Mouse (Mus musculus): ENCODE measurements around the gene Gm11273. TPM values are rescaled to one million over a fixed set of nuclear protein-coding genes. Genes with fewer than 3 reads are reported as not detected.

Gm11273 gene
- total and polyA plus RNA-seq, 2 experiments from 2014 or later: 29.0 to 54.7 TPM

DNA sequence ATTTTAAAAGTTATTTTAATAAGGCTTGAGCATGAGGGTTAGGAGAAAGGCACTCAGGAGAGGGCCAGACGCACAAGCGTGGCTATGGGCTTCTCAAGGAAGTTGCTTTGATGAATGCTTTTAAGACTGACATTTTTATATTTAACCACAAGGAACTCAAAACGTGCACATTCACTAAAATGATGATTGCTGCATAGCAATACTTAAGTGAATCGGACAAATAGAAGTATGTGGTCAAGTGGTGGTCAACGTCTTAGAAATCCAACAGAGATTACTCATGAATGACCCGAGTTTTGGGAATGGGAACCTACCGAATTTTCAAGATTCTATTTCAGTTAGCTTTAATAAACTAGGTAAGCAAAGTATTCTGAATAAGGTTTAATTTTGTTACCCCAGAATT lies 28.9 kb upstream of the Gm11273 start:
- no peak for DNase-seq (ENCODE audit: low spot score)
- 48% methylated on average over 7 of the region's 7 CpGs for WGBS

GRCm38 (mm10) chr13:21506221-21506649 lies 5.0 kb upstream of the Gm11273 start:
- peak overlapping the region; percentile 60 for H3K4me3 ChIP-seq (ENCODE audit: low read depth, low read length)
- H3K36me3 ChIP-seq (replicated peaks; ENCODE audit: control insufficient read depth, insufficient read depth, low read length): no peaks in the 10 kb centered on the region
- no peaks in the 10 kb centered on the region for H3K27me3 ChIP-seq (ENCODE audit: control insufficient read depth, insufficient read depth, low read length)
- TF ChIP-seq EP300 (IDR thresholded peaks at IDR 0.05; ENCODE audit: low read depth) (peak; percentile 66; the same call in 1 of the 2 replicates), CTCF (IDR thresholded peaks at IDR 0.05; ENCODE audit: low read depth) (no peak)
- WGBS: under 1% methylated on average over 21 of the region's 21 CpGs
- H3K9me3 ChIP-seq (replicated peaks; ENCODE audit: control insufficient read depth, low read length): no peaks in the 10 kb centered on the region
- ATAC-seq (ENCODE audit: insufficient read depth, low read depth) (peak; percentile 99), DNase-seq (ENCODE audit: low spot score) (peak; percentile 85)
- 0 out of 2 replicates have a peak, but pooled peaks cover 4% of the 10 kb centered on the region for H3K4me1 ChIP-seq (ENCODE audit: control insufficient read depth, insufficient read depth)
- peak overlapping the region; percentile 58 for H3K4me2 ChIP-seq (ENCODE audit: low read depth, low read length)
- peak overlapping the region; percentile 43 for H3K9ac ChIP-seq (replicated peaks; ENCODE audit: low read depth, low read length)
- H3K27ac ChIP-seq (ENCODE audit: low read depth): peak overlapping the region; percentile 74

More for the DNA sequence above, 28.9 kb upstream of the Gm11273 start:
- no peak for ATAC-seq (ENCODE audit: insufficient read depth, low read depth)
- H3K36me3 ChIP-seq (replicated peaks; ENCODE audit: control insufficient read depth, insufficient read depth, low read length): peaks cover 17% of the 10 kb centered on the region
- peaks cover 4% of the 10 kb centered on the region for H3K4me1 ChIP-seq (ENCODE audit: control insufficient read depth, insufficient read depth)
- H3K27ac ChIP-seq (ENCODE audit: low read depth): no peak overlapping the region
- H3K27me3 ChIP-seq (ENCODE audit: control insufficient read depth, insufficient read depth, low read length): no peaks in the 10 kb centered on the region
- H3K4me2 ChIP-seq (ENCODE audit: low read depth, low read length): peak overlapping the region; percentile 64
- no peak for TF ChIP-seq CTCF (IDR thresholded peaks at IDR 0.05; ENCODE audit: low read depth)
- TF ChIP-seq EP300 (IDR thresholded peaks at IDR 0.05; ENCODE audit: low read depth): no peak
- peak overlapping the region; percentile 99 for H3K4me3 ChIP-seq (ENCODE audit: low read depth, low read length)
- no peak overlapping the region; the same call in 1 of the 2 replicates for H3K9ac ChIP-seq (replicated peaks; ENCODE audit: low read depth, low read length)
- H3K9me3 ChIP-seq (replicated peaks; ENCODE audit: control insufficient read depth, low read length): no peaks in the 10 kb centered on the region

- 80% methylated on average over 5 of the region's 5 CpGs for WGBS
- TF ChIP-seq CTCF (IDR thresholded peaks at IDR 0.05; ENCODE audit: low read depth): no peak
- no peak overlapping the region for H3K9ac ChIP-seq (replicated peaks; ENCODE audit: low read depth, low read length)
- no peaks in the 10 kb centered on the region for H3K27me3 ChIP-seq (ENCODE audit: control insufficient read depth, insufficient read depth, low read length)
- no peak overlapping the region for H3K27ac ChIP-seq (ENCODE audit: low read depth)
- no peak overlapping the region for H3K4me3 ChIP-seq (ENCODE audit: low read depth, low read length)
- no peak overlapping the region for H3K4me2 ChIP-seq (ENCODE audit: low read depth, low read length)
- no peaks in the 10 kb centered on the region for H3K9me3 ChIP-seq (replicated peaks; ENCODE audit: control insufficient read depth, low read length)
- H3K4me1 ChIP-seq (ENCODE audit: control insufficient read depth, insufficient read depth): 0 out of 2 replicates have a peak, but pooled peaks cover 4% of the 10 kb centered on the region
- no peaks in the 10 kb centered on the region for H3K36me3 ChIP-seq (replicated peaks; ENCODE audit: control insufficient read depth, insufficient read depth, low read length)
- ATAC-seq (ENCODE audit: insufficient read depth, low read depth) (no peak), DNase-seq (ENCODE audit: low spot score) (no peak)
Observed at GRCm38 (mm10) chr13:21502296-21502695, 1.1 kb upstream of the Gm11273 start.

- H3K27ac ChIP-seq (ENCODE audit: low read depth): no peak within 1 kb of the TSS
- 92% methylated on average over 21 of the region's 21 CpGs for WGBS
- no peak within 1 kb of the TSS for H3K4me2 ChIP-seq (ENCODE audit: low read depth, low read length)
- H3K9me3 ChIP-seq (replicated peaks; ENCODE audit: control insufficient read depth, low read length): no peaks in the 10 kb centered on the region
- TF ChIP-seq CTCF (IDR thresholded peaks at IDR 0.05; ENCODE audit: low read depth) (no peak), EP300 (IDR thresholded peaks at IDR 0.05; ENCODE audit: low read depth) (no peak)
- H3K9ac ChIP-seq (replicated peaks; ENCODE audit: low read depth, low read length): no peak within 1 kb of the TSS
- no peak for ATAC-seq (ENCODE audit: insufficient read depth, low read depth)
- H3K4me3 ChIP-seq (ENCODE audit: low read depth, low read length): no peak within 1 kb of the TSS
- H3K36me3 ChIP-seq (replicated peaks; ENCODE audit: control insufficient read depth, insufficient read depth, low read length): no peaks in the 10 kb centered on the region
- no peaks in the 10 kb centered on the region for H3K27me3 ChIP-seq (ENCODE audit: control insufficient read depth, insufficient read depth, low read length)
- no peak for DNase-seq (ENCODE audit: low spot score)
- no peaks in the 10 kb centered on the region for H3K4me1 ChIP-seq (ENCODE audit: control insufficient read depth, insufficient read depth)
Observed at GRCm38 (mm10) chr13:21495080-21495479, 6.1 kb downstream of the Gm11273 start, which contains the start of gene AK157302. TSS of gene AK157302 (plus strand) at chr13:21495223.

DNA sequence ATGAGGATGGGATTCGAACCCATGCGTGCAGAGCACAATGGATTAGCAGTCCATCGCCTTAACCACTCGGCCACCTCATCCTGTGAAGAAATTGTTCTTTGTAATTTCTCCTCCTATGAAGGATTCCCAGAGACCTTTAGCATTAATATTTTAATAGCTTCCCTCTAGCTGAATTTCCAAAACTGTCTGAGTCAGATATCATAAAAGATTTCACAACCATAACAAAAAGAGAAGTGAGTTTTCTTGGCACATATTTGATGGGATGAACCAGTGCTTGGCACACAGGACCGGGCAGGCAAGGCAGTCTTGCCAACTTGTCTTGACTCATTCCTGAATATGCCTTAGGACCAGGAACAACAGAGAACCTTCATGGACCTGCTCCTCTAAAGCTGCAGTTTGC lies 8.4 kb downstream of the Gm11273 start:
- no peak for TF ChIP-seq CTCF (IDR thresholded peaks at IDR 0.05; ENCODE audit: low read depth)
- TF ChIP-seq EP300 (IDR thresholded peaks at IDR 0.05; ENCODE audit: low read depth): no peak
- Histone ChIP-seq H3K9ac (replicated peaks; ENCODE audit: low read depth, low read length) (no peak overlapping the region), H3K4me2 (ENCODE audit: low read depth, low read length) (no peak overlapping the region), H3K27ac (ENCODE audit: low read depth) (no peak overlapping the region), H3K9me3 (replicated peaks; ENCODE audit: control insufficient read depth, low read length) (no peaks in the 10 kb centered on the region), H3K27me3 (ENCODE audit: control insufficient read depth, insufficient read depth, low read length) (no peaks in the 10 kb centered on the region), H3K36me3 (replicated peaks; ENCODE audit: control insufficient read depth, insufficient read depth, low read length) (no peaks in the 10 kb centered on the region), H3K4me1 (ENCODE audit: control insufficient read depth, insufficient read depth) (no peaks in the 10 kb centered on the region), H3K4me3 (ENCODE audit: low read depth, low read length) (no peak overlapping the region)
- ATAC-seq (ENCODE audit: insufficient read depth, low read depth) (no peak), DNase-seq (ENCODE audit: low spot score) (no peak)
- WGBS: 88% methylated on average over 5 of the region's 5 CpGs

DNA sequence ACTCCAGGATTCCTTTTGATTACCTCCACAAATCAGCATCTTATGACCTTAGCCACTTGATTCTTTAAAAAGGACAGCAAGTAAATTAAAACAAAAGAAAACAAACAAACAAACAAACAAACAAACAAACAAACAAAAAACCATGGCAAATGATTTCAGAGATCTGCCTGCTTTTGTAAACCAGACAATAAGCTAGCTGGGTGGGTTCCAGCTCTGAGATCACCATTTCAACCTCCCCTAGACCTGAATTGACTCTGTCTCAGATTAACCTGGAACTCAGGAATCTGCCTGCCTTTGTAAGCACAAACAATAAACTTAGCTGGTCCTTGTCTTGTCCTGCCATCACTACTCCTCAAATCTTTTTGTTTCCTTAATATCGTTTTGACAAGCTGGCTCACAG lies 14.3 kb downstream of the Gm11273 start:
- TF ChIP-seq CTCF (IDR thresholded peaks at IDR 0.05; ENCODE audit: low read depth): no peak
- no peak for TF ChIP-seq EP300 (IDR thresholded peaks at IDR 0.05; ENCODE audit: low read depth)
- peaks cover 4% of the 10 kb centered on the region; the same call in 1 of the 2 replicates for H3K9me3 ChIP-seq (replicated peaks; ENCODE audit: control insufficient read depth, low read length)
- no peak overlapping the region for H3K9ac ChIP-seq (replicated peaks; ENCODE audit: low read depth, low read length)
- no peak overlapping the region for H3K4me2 ChIP-seq (ENCODE audit: low read depth, low read length)
- DNase-seq (ENCODE audit: low spot score): no peak
- no peak for ATAC-seq (ENCODE audit: insufficient read depth, low read depth)
- H3K4me3 ChIP-seq (ENCODE audit: low read depth, low read length): no peak overlapping the region
- 79% methylated on average over 1 of the region's 1 CpGs for WGBS
- no peaks in the 10 kb centered on the region for H3K4me1 ChIP-seq (ENCODE audit: control insufficient read depth, insufficient read depth)
- peaks cover 14% of the 10 kb centered on the region; the same call in 1 of the 2 replicates for H3K36me3 ChIP-seq (replicated peaks; ENCODE audit: control insufficient read depth, insufficient read depth, low read length)
- no peak overlapping the region for H3K27ac ChIP-seq (ENCODE audit: low read depth)
- H3K27me3 ChIP-seq (ENCODE audit: control insufficient read depth, insufficient read depth, low read length): no peaks in the 10 kb centered on the region
